Mouse (Mus musculus) lung, adult 10 weeks (tissue): ENCODE data around the gene Pappa. TPM values are rescaled to one million over a fixed set of nuclear protein-coding genes. Genes with fewer than 3 reads are reported as not detected.

Source experiments
- polyA plus RNA-seq: library from polyadenylated mRNA; stranded (reverse); fragments of 350-450 nt; fragmentation: Illumina TruSeq; extraction: RNeasy Lipid Tissue Mini Kit (QIAGEN cat#74804); gene quantifications from one replicate; pipeline ENCODE4 v1.2.3, GENCODE M21; 2014; ENCODE audit warnings: low read depth, low replicate concordance; ENCODE audit not compliant: insufficient read depth

Pappa gene
- 0.10 TPM for polyA plus RNA-seq

GRCm38 (mm10) chr4:65123741-65124224 is at the start of gene Pappa:
Gene Pappa (plus strand): TSS chr4:65124174.

